Mouse (Mus musculus): ENCODE data around the gene Gpx2.

GRCm38 (mm10) chr12:76819816-76820215 lies 24.5 kb upstream of the Gpx2 start:
- TF ChIP-seq CTCF (IDR thresholded peaks at IDR 0.05; ENCODE audit: extremely low read depth, insufficient read depth, low read length), result no peak
- TF ChIP-seq POLR2A (IDR thresholded peaks at IDR 0.05; ENCODE audit: extremely low read depth, insufficient read depth, low read length), result no peak

All from cortical plate, adult 2 months (tissue).